Mouse (Mus musculus): ENCODE measurements around the gene Lonrf3.

- TF ChIP-seq CTCF (conservative IDR thresholded peaks at IDR 0.05; ENCODE audit: low read length) (peak; percentile 27), NANOG (IDR thresholded peaks at IDR 0.05; ENCODE audit: borderline replicate concordance, low read length) (no peak)
These were observed 24.3 kb downstream of the Lonrf3 start for GRCm38 (mm10) chrX:36352446-36352845.
